Mouse (Mus musculus) gastrocnemius, adult 8-10 months (tissue): ENCODE measurements around the gene Calcoco1. TPM values are rescaled to one million over a fixed set of nuclear protein-coding genes. Genes with fewer than 3 reads are reported as not detected.

Source experiments
- DNase-seq, 2 experiments: peaks; one replicate each; pipeline ENCODE4 v3.0.0; 2022; ENCODE audit warnings: low spot score in 2 of 2
- total RNA-seq, 4 experiments: library from RNA; stranded (reverse); gene quantifications; 2 replicates each; pipeline ENCODE4 v1.2.4; 2022

The Calcoco1 gene
- total RNA-seq, 4 experiments from 2014 or later: 65.5 to 80.9 (median 72.9) TPM

DNA sequence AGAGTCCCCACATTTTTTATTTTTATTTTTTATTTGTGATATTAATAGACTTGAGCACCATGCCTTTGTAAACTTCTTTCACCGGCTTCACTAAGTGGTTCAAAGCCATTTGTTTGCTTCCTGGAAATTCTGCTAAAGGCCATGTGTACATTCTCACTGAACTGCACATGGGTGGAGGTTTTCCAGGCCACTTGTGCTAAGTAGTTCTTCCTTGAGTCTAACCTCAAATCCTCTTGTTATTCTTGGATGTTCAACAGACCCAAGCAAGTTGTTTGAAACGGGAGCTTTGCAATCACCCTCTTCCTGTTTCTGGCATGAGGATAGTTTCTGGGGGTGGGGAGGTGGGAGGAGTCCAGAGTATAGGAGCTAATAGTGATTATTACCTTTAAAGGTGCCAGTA is 16.5 kb upstream of the Calcoco1 start:
- no peak for DNase-seq

DNA sequence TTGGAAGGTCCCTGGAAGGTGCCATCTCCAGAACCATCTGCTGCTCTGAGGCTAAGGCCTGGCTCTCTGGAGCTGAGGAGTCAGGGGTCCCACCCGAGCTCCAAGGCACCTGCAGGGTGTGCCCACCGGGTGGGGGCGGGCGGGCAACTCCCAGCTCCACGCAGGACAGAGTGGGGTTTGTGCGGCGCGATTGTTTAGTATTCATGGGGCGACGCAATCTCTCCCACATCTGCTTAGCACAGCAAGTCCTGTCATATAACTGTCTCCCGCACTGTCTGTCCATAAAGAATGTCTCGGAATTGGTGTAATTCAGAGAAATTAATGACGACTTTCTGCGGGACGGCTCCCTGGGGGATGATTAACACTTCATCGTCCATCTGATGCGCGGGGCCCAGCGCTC is 15.1 kb upstream of the Calcoco1 start:
- DNase-seq: no peak

DNA sequence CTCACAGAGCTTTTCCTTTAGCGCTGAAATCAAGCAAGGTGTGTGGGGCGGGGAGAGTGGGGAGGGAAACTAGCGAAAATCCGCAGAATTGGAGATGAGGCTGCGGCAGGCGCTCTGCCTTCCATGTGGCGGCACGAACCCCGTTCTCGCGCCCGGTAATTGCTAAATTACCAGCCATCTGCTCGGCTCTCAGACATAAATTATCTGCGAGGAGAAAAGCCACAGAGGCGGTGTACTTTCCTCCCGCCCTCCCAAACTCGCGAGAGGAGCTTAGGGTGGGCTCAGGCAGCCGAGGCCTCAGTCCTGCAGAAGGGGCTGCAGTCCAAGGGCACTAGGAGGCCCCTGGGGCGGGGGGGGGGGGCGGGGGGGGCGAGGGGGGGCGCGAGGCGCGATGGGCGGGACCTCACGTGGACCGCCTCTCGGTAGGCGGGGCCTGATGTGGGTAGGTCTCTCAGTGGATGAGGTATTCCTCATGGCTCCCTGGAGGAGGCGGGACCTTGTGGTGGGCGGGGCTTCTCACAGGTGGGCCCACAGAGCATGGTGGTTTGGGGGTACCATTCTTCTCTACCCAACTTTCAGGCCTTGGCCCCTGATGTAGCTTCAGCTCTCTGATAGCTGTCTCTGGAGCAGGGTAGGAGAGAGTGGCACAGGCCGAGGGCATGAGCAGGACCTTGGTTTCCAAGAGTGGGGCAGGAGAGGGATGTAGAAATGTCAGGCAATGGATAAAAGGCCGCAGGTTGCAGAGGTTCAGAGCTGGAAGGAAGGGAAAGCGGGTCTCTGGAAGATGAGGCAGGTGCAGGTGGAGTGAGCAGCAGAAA is 14.4 kb upstream of the Calcoco1 start:
- no peak for DNase-seq

DNA sequence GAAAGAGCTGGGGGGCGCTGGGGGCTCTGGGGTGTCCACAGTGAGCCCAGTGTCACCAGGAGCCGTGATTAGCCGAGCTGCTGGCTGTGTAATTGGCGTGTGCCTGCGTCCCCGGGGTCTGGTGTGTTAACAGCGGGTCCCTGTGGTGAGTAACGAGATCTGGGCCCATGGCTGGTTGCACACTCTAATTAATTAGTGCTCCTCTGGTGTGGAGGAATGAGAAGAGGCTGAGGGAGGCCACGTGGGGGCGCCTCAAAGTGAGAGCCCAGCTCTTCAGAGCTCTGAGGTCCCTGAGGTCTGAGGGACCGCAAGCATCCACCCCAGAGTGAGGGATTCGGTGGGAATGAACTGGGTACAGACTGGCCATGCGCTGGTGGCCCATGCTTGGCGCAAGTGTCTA is 13.1 kb upstream of the Calcoco1 start:
- no peak for DNase-seq

DNA sequence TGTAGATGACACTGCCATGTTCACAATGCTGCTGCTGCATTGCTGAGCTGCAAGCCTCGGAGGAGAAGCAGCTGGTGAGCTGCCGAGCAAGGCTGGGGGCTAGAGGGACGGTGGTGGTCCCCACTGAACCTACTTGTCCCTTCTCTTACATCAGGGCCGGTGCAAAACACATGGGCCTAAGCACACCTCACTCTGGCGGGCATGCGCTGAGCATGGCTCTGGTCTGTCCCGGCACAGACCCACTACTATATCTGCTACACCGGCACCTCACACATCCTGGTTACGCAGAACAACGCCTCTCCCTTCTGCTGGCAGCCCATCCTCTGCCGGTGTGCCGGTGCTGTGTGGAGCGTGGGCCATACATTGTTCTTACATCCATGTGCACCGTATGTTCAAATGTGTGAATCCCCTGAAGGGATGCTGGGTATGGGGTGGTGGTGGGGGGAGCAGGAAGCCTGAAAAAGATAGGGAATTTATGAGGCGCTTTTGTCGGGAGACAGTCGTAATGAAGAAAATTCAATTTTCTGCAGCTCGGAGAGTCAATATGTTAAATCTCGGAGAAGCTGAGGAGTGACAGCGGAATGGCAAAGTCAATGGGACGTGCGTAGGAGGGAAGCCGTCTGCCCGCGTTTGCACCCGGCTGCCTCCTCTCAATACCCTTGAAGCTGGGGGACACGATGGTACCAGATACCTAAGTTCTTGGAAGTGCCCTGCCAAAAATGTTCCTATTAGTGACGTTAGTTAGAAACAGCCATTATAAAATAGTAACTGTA is 12.0 kb upstream of the Calcoco1 start:
- no peak for DNase-seq

DNA sequence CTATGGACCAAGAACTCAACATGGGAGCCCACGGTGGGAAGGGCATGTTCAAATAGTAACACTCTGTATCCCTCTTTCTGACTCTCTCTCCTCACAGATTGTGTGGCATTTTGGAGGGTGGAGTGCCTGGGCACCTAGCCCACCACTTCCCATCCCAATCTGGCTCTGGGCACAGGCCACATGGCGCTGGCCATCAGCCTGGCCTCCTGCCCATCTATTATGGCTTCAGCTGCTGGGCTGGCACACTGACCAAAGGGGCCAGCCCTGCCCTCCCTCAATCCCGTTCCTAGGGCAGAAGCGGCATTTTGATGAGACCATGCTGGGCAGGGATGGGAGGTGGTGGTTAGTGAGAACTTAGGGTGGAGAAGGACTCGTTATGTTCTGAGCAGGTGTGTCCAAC is 11.3 kb upstream of the Calcoco1 start:
- DNase-seq: peak in 1 of 2 experiments; percentile 22

DNA sequence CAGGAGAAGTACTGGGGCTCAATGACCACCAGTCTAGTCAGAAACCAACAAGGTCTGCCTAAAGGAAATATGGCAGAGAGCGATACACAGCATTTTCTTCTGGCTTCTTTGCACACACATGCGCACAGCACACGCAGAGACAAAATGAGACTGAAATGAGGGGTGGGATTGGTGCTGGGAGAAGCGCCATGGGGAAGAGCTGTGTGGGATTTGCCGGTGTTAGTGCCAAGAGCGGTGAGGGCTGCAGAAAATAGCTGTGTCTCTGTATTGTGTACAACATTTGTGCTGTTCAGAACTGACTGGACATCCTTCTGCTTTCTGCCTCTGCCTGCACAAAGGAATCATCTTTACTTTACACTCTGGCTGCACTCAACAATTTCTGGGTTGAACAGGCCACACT is 10.4 kb upstream of the Calcoco1 start:
- no peak for DNase-seq

DNA sequence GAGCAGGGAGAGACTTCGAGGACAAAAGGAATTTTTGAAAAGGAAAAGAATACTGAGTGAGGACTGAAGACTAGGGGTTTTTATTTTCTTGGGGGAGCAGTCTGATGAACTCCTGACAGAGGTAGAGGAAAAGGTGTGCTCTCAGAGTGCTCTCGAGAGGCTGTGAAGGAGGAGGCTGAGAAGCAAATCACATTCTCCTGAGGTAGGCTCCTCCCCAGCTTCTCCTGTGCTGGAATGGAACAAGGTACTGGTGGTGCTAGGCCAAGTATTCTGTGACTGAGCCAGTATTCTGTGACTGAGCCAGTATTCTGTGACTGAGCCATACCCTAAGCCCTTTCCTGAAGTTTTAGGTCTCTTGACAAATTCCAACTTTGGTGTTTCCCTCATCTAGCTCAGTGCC is 6.0 kb upstream of the Calcoco1 start:
- DNase-seq: no peak

DNA sequence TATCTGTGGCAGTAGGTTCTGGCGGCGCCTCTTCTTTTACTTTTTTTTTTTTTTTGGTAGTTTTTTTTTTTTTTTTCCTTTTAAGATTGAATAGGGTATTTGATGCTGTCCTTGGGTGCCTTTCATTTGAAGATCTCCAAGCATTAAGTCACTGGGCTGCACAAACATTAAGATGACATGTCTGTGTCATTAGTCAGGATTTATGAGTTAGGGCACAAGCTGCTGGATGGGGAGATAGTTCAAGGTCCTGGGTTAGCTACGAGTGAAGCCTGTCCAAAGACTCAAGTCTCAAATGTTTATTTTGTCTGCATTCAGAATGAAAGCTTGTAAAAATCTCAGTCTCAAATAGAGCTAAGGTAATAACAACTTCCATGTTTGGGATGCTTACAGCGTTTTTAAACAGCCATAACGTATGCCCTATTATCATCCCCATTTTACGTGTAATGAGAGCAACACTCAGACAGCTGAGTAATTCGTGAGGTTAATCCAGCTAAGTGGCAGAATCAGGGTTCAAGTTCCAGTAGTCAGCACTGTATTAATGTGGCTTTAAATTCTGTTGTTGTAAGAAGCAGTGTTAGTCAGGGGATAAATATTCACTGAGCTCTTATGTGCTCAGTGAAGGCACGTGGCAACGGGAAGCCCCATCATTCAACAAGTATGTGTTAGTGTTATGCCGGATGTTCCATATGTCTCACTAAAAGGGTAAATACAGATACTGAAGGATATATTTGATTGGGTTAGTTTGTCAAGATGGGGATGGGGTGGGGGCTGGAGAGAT is 1.6 kb upstream of the Calcoco1 start:
- no peak for DNase-seq

DNA sequence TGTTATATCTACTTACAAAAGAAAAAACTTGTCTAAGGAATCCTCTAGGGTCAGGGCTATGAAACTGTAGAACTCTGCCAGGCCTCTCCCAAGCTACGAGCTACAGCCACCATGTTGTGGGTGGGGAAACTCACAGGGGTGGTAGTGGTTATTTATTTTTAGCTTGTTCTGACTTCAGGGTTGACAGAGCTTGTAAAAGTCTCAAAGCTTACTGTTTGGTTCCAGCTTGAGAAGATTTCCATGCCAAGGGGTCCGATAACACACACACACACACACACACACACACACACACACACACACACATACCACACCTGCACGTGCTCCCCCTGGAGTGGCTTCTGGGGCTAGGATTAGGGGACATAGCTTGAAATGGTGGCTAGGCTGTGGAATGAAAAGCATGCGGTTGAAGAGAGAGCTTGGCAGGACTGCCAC is 538 bp upstream of the Calcoco1 start:
- DNase-seq: peak in 1 of 2 experiments; percentile 25

DNA sequence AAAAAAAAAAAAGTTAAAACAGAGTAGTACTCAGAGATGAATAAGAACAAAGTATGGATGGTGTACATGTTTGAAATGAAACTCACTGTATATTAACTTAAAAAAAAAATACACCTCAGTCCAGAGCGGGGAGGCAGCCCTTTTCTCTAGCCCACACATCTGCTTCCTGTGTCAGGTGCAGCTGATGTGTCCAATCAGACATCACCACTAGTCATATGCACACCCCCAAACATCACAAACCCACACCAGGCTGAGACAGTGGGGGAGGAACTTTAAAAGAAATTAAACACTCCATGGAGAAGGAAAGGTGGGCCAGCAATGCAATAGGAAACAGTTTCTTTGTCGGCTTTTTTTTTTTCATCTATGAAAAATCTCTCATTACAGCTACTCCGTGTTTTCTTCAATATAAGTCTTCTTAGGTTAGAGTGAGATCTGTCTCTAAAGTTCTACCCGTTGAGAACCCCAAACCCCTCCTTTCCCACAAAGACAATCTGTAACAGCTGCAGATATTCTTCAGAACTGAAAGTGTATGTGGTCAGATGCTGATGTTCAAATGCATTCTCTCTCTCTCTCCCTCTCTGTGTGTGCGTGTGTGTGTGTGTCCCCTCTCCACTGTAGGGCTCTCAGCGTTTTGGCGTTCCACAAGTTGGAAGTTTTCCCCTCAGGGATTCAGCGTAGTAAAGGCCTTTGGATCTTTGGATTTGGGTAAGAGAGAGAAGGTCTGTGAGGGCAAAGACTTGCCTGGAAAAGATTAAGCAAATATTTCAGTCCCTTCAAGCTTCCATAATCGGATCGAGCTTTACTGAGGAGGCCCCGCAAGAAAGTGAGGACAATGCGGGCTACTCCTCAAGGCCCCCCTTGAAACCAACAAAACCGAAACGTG is 721 bp downstream of the Calcoco1 start:
- DNase-seq: no peak

DNA sequence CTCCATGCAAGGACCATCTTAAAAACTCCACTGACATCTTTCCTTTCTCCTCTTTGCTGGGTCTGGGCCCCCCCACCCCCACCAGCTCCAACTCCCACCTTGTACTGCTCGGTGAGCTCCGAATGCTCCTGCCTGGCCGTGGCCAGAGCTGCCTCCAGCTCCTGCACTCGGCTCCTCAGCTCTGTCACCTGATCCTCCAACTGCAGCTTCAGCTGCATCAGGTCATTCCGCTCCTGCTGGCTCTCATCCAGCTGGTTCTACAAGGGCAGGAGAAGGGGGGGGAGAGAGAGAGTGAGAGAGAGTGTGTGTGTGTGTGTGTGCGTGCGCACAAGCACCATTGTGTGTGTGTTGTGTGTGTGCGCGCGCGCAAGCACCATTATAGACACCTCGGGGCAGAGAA is 5.8 kb downstream of the Calcoco1 start:
- peak; percentile 48 to 75 for DNase-seq

DNA sequence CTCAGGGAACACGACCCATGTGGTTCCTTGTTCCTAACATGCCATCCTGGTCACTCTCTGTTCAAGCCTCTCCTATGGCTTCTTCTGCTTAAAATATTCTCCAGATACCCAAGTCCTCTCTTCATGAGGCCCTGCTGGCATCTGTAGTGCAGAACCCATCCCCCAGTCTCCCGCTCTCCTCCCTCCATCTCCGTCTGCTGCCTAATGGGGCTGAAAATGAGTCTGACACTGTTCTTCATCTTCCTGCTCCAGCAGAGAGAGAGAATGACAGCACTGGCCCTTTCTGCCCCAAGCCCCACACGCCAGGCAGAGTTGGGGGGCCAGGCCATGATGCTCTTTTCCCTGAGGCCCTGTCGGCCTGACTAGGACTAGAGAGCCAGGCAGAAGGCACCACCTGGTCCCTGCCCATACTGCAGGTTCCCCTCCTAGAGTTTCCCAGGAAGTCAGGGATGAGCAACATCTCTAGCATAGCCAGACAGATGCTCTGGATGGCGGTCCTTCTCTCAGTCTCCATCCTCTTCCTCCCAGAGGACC is 14.2 kb downstream of the Calcoco1 start:
- no peak for DNase-seq

DNA sequence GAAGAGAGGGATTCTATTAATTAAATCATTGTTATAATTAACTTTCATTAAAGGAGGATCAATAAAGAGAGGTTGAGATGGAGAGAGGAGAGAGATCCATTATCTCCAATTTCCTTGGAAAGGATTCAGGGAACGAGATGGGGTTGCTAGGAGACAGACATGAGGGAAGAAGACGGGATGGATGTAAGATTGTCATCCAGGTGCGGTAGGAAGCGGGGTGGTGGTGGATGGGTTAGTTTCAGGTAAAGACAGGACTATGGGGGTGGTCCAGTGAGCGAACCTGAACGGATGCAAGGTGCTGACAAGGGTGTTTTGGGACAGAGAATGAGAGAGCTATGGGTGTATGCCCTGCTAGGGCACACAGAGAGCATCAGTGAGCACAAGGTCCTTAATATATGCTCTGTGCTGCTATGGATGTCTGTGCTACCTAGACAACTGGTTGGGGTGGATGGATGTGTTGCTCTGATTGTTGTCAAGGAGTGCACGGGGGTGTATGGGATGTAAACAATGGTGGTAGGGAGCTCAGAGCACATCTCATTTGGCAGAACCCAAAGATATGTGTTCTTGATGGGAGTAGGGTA is 16.0 kb downstream of the Calcoco1 start:
- DNase-seq: no peak

DNA sequence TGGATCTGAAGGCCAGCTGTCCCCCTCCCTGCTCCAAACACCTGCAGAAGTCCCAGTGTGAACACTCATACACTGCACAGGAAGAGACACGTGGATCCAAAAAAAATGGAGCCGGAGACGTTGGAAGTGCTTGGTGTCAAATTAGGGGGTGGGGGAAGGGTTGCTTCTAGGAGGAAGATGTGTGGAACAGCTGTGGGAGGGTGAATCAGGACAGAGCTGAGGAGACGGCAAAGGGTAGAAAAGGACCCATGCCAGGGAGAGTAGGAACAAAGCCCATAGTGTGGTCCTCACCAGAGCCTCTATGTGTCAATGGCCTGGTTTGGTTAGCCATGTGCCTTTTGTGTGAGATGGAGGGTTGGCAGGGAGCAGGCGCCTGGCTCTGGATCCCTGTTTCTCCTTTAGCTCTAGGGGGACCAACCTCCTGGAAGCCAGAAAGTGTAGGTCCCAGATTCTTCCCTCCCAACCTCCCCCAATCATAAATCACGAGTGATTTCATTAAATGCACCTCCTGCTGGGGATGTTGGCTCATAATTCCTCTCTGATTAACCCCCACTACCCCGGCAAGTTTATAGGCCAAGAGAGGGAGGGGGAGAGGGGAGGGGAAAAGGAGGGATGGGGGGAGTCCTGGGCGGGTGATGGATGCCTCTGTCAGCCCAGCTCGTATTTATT is 16.6 kb downstream of the Calcoco1 start:
- no peak for DNase-seq

DNA sequence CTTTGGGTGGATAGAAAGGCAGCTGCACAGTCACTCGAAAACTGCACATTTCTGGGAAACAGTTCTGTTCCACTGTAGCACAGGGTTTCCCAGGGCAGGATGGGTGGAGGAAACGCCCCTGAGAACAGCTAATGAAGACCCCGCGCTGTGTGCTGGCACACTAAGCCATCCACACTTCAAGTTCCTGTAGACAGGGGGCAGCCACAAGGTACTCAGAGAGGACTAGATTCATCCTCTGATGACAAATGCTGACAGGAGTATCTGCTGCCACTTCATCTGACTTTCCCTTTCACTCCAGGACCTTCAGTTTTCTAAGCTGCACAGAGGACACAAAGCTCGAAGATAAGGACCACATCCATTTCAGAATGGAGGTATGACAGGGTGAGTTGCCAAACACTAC is 17.2 kb downstream of the Calcoco1 start:
- no peak for DNase-seq

DNA sequence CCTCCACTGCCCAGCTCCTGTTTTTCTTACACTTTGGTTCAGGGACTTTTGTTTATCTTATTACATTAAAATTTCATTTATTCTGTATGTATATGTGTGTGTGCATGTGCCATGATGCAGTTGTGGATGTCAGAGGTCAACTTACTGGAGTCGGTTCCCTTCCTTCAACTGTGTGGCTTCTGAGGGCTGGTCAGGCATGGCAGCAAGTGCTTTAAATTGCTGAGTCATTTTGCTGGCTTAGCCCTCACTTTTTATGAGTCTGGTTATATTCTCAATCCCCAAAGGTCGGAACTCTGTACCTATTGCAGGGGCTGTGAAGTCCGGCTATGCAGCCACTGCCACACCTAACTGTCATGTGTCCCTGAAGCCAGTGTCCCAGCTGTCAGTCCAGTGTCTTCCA is 19.0 kb downstream of the Calcoco1 start:
- no peak for DNase-seq

DNA sequence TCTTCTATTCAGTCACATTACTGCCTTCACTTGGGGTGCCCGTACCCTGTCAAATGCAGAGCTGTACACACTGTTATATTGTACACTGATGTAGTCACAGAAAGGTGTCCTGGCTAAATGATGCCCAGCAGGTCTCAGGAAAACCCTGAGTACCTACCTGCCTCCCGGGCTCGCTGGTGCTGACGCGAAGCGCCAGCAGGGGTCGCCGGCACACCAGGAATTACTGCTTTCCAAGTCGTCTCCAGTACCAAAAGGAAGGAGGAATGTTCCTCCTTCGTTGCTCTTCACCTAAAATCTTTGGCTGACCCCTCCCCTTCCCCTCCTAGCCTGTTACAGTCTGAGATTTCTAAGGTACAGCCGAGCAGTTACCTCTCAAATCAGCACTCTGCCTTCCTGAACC is 23.8 kb downstream of the Calcoco1 start:
- DNase-seq: peak; percentile 47 to 65

DNA sequence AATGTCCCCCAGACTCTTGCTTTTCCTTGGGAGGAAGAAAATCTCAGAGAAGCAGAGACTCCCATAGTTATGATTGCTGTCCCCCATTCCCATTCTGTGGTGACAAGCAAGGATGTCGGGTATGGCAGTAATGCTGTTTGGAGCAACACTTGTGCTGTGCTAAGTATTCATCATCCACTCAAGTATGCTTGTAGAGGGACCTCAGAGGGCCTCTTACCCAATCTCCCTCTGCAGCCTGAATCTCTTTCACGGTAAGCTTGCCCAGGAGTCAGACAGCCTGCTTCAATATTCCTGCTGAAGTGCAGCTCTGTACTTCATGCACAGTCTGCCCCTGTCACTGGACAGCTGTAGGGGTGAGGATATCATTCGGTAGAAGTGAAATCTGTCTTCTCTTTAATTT is 25.1 kb downstream of the Calcoco1 start:
- no peak for DNase-seq

DNA sequence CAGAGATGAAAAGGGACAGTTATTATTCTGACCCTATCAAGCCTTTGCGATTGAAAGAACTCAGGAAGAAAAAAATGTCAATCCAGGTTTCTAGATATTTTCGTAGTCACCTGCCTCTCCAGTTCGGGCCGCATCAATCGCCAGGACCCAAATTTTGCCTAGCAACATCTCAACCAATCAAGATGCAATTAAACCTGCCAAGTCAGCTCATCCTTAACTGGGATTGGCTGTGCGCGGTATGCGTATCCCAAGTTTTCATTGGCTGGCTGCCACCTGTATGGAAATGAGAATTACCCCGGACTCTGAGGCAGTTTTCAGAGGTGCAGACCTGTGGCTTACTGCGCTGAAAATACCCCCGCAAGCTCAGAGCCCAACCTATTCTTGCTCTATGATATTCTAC is 28.4 kb downstream of the Calcoco1 start:
- no peak for DNase-seq
